Mouse (Mus musculus): ENCODE measurements at regions not wholly inside any gene's neighbourhood (a gene's known extent, or its start where the extent isn't known, plus 50 kb on each side); places are given as distances from the start of the nearest gene placed in this dataset.
A peak's percentile ranks its signal among the peaks of the same experiment; 100 is the strongest.

DNA sequence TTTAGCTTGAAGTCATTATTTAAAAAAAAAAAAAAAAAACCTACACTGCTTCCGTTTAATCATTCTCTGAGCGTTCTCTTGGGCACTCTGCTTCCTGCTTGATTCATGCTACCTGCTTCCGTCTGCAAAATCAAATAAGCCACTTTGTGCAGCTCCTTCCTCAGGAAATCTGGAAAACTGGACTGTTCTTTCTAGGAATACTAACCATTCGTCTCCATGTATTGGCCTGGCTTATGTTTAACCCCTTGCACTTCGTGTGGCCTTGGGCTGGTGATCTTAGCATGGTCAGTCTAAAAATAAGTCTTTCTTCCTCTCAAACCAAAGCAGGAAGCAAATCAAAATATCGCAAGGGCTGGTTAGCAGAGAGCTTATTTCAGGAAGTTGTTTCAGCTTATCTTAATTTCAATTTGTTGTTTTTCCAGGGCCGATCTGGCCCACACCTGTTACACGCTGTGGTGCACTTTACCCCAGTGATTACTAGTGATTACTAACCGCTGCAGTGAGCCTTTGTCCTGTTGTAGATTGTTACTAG, 68.5 kb upstream of the Lcorl start:
- peak overlapping the region; percentile 40 for H3K4me2 ChIP-seq (ENCODE audit: low read depth, low read length)
- H3K4me1 ChIP-seq (ENCODE audit: insufficient read depth), result no peaks in the 10 kb centered on the region; the same call in 1 of the 2 replicates
- H3K36me3 ChIP-seq (replicated peaks; ENCODE audit: insufficient read depth, low read length), result no peaks in the 10 kb centered on the region
- H3K27ac ChIP-seq (ENCODE audit: low read depth), result peak overlapping the region; percentile 11; the same call in 1 of the 2 replicates
- 15% methylated on average over 9 of the region's 9 CpGs for WGBS (ENCODE audit: insufficient replicate concordance)
- DNase-seq, result no peak
- H3K27me3 ChIP-seq (ENCODE audit: insufficient read depth, low read length), result no peaks in the 10 kb centered on the region
- TF ChIP-seq EP300 (IDR thresholded peaks at IDR 0.05; ENCODE audit: low read depth) (no peak), CTCF (IDR thresholded peaks at IDR 0.05; ENCODE audit: low read depth) (no peak)
- no peaks in the 10 kb centered on the region for H3K9me3 ChIP-seq (ENCODE audit: low read length)
- no peak overlapping the region for H3K4me3 ChIP-seq (ENCODE audit: low read depth, low read length)
- ATAC-seq, result peak; percentile 36; the same call in 1 of the 2 replicates
- no peak overlapping the region; the same call in 1 of the 2 replicates for H3K9ac ChIP-seq (replicated peaks)

GRCm38 (mm10) chr5:45923907-45924594, 66.6 kb upstream of the Lcorl start:
- Histone ChIP-seq H3K4me1 (ENCODE audit: insufficient read depth) (no peaks in the 10 kb centered on the region; the same call in 1 of the 2 replicates), H3K27ac (ENCODE audit: low read depth) (no peak overlapping the region), H3K27me3 (ENCODE audit: insufficient read depth, low read length) (no peaks in the 10 kb centered on the region), H3K4me3 (ENCODE audit: low read depth, low read length) (no peak overlapping the region), H3K9ac (replicated peaks) (no peak overlapping the region), H3K36me3 (replicated peaks; ENCODE audit: insufficient read depth, low read length) (no peaks in the 10 kb centered on the region), H3K4me2 (ENCODE audit: low read depth, low read length) (no peak overlapping the region), H3K9me3 (ENCODE audit: low read length) (no peaks in the 10 kb centered on the region)
- ATAC-seq, result peak; percentile 94
- WGBS (ENCODE audit: insufficient replicate concordance), result 73% methylated on average over 3 of the region's 3 CpGs
- peak; percentile 14 for DNase-seq
- TF ChIP-seq CTCF (IDR thresholded peaks at IDR 0.05; ENCODE audit: low read depth), result no peak
- peak; percentile 80; the same call in 1 of the 2 replicates for TF ChIP-seq EP300 (IDR thresholded peaks at IDR 0.05; ENCODE audit: low read depth)

All from liver, postnatal 0 days (tissue).